Mouse (Mus musculus): ENCODE results near the gene Gm17657. TPM values are rescaled to one million over a fixed set of nuclear protein-coding genes. Genes with fewer than 3 reads are reported as not detected.
A peak's percentile ranks its signal among the peaks of the same experiment; 100 is the strongest.
"Not testable (repeated sequence)": the region's sequence is repeated elsewhere in the genome, so short reads cannot be mapped to it uniquely, and the experiment has no call there.

Gm17657 gene
- polyA plus RNA-seq, 1 experiment from 2014 or later, result not detected

- H3K4me2 ChIP-seq (replicated peaks); H3K36me3 ChIP-seq; H3K27ac ChIP-seq (replicated peaks); H3K4me3 ChIP-seq; H3K27me3 ChIP-seq; H3K9me3 ChIP-seq; ATAC-seq (replicated peaks); H3K9ac ChIP-seq (replicated peaks): not testable (repeated sequence)
- WGBS, result 96% methylated on average over 1 of the region's 1 CpGs
- peaks cover 12% of the 10 kb centered on the region for H3K4me1 ChIP-seq
Measured at GRCm38 (mm10) chr17:29497481-29497880, 52.0 kb downstream of the Gm17657 start.

GRCm38 (mm10) chr17:29497071-29497354, 52.4 kb downstream of the Gm17657 start:
- Histone ChIP-seq H3K9me3 (no peaks in the 10 kb centered on the region), H3K4me3 (no peak overlapping the region), H3K27me3 (no peaks in the 10 kb centered on the region), H3K27ac (replicated peaks) (no peak overlapping the region), H3K4me2 (replicated peaks) (no peak overlapping the region), H3K36me3 (peaks cover 10% of the 10 kb centered on the region), H3K9ac (replicated peaks) (no peak overlapping the region), H3K4me1 (peaks cover 17% of the 10 kb centered on the region)
- 95% methylated on average over 3 of the region's 3 CpGs for WGBS
- ATAC-seq (replicated peaks), result no peak

- 76% methylated on average over 6 of the region's 6 CpGs for WGBS
- no peak overlapping the region for H3K4me2 ChIP-seq (replicated peaks)
- H3K4me1 ChIP-seq, result peaks cover 21% of the 10 kb centered on the region
- no peak overlapping the region for H3K27ac ChIP-seq (replicated peaks)
- peaks cover 10% of the 10 kb centered on the region for H3K36me3 ChIP-seq
- H3K27me3 ChIP-seq, result no peaks in the 10 kb centered on the region
- no peaks in the 10 kb centered on the region for H3K9me3 ChIP-seq
- H3K9ac ChIP-seq (replicated peaks), result no peak overlapping the region
- H3K4me3 ChIP-seq, result no peak overlapping the region
- no peak for ATAC-seq (replicated peaks)
Measured at GRCm38 (mm10) chr17:29496211-29497070, 53.0 kb downstream of the Gm17657 start.

- Histone ChIP-seq H3K9me3 (no peaks in the 10 kb centered on the region), H3K27me3 (no peaks in the 10 kb centered on the region), H3K4me3 (no peak overlapping the region), H3K4me1 (peaks cover 21% of the 10 kb centered on the region), H3K9ac (replicated peaks) (no peak overlapping the region), H3K36me3 (peaks cover 10% of the 10 kb centered on the region), H3K4me2 (replicated peaks) (no peak overlapping the region), H3K27ac (replicated peaks) (no peak overlapping the region)
- ATAC-seq (replicated peaks), result no peak
- 49% methylated on average over 8 of the region's 8 CpGs for whole genome bisulfite sequencing
Measured at GRCm38 (mm10) chr17:29494732-29495076, 54.7 kb downstream of the Gm17657 start.

- H3K9me3 ChIP-seq, result no peaks in the 10 kb centered on the region
- WGBS, result 83% methylated on average over 10 of the region's 10 CpGs
- H3K27me3 ChIP-seq, result no peaks in the 10 kb centered on the region
- no peak for ATAC-seq (replicated peaks)
- H3K9ac ChIP-seq (replicated peaks), result no peak overlapping the region
- peaks cover 10% of the 10 kb centered on the region for H3K36me3 ChIP-seq
- H3K4me3 ChIP-seq, result no peak overlapping the region
- no peak overlapping the region for H3K4me2 ChIP-seq (replicated peaks)
- no peak overlapping the region for H3K27ac ChIP-seq (replicated peaks)
- H3K4me1 ChIP-seq, result peaks cover 24% of the 10 kb centered on the region
Measured at GRCm38 (mm10) chr17:29494062-29494731, 55.2 kb downstream of the Gm17657 start.

GRCm38 (mm10) chr17:29493461-29493980, 55.9 kb downstream of the Gm17657 start:
- no peak overlapping the region for H3K9ac ChIP-seq (replicated peaks)
- no peak overlapping the region; the same call in 1 of the 2 replicates for H3K4me3 ChIP-seq
- peaks cover 10% of the 10 kb centered on the region for H3K36me3 ChIP-seq
- H3K4me1 ChIP-seq, result peaks cover 29% of the 10 kb centered on the region
- no peak for ATAC-seq (replicated peaks)
- no peaks in the 10 kb centered on the region for H3K27me3 ChIP-seq
- no peak overlapping the region; the same call in 1 of the 2 replicates for H3K4me2 ChIP-seq (replicated peaks)
- no peaks in the 10 kb centered on the region for H3K9me3 ChIP-seq
- no peak overlapping the region for H3K27ac ChIP-seq (replicated peaks)
- WGBS, result 79% methylated on average over 11 of the region's 11 CpGs

GRCm38 (mm10) chr17:29492269-29493191, 56.9 kb downstream of the Gm17657 start:
- WGBS, result 2% methylated on average over 22 of the region's 22 CpGs
- Histone ChIP-seq H3K4me1 (peaks cover 31% of the 10 kb centered on the region), H3K4me2 (replicated peaks) (peak overlapping the region; percentile 70), H3K9me3 (no peaks in the 10 kb centered on the region), H3K4me3 (peak overlapping the region; percentile 92), H3K27me3 (no peaks in the 10 kb centered on the region), H3K36me3 (peaks cover 10% of the 10 kb centered on the region), H3K27ac (replicated peaks) (peak overlapping the region; percentile 96), H3K9ac (replicated peaks) (peak overlapping the region; percentile 90)
- ATAC-seq (replicated peaks), result no peak

- Histone ChIP-seq H3K9me3 (no peaks in the 10 kb centered on the region), H3K27ac (replicated peaks) (peak overlapping the region; percentile 96), H3K27me3 (no peaks in the 10 kb centered on the region), H3K4me1 (peaks cover 31% of the 10 kb centered on the region), H3K9ac (replicated peaks) (peak overlapping the region; percentile 90), H3K4me3 (peak overlapping the region; percentile 92), H3K36me3 (peaks cover 10% of the 10 kb centered on the region), H3K4me2 (replicated peaks) (peak overlapping the region; percentile 70)
- WGBS, result under 1% methylated on average over 48 of the region's 48 CpGs
- peak; percentile 4; the same call in 1 of the 2 replicates for ATAC-seq (replicated peaks)
Measured at GRCm38 (mm10) chr17:29491591-29492268, 57.7 kb downstream of the Gm17657 start.

- under 1% methylated on average over 80 of the region's 99 CpGs for WGBS
- Histone ChIP-seq H3K9ac (replicated peaks) (peak within 1 kb of the TSS; percentile 90), H3K36me3 (peaks cover 10% of the 10 kb centered on the region), H3K4me3 (peak within 1 kb of the TSS; percentile 92), H3K4me1 (peaks cover 31% of the 10 kb centered on the region), H3K27me3 (no peaks in the 10 kb centered on the region), H3K9me3 (no peaks in the 10 kb centered on the region), H3K27ac (replicated peaks) (peak within 1 kb of the TSS; percentile 96), H3K4me2 (replicated peaks) (peak within 1 kb of the TSS; percentile 70)
- ATAC-seq (replicated peaks), result peak; percentile 86
Measured at GRCm38 (mm10) chr17:29490713-29491581, 58.5 kb downstream of the Gm17657 start, which contains the start of gene Pim1. Pim1 (plus strand) TSS chr17:29490753.

- Histone ChIP-seq H3K27me3 (no peaks in the 10 kb centered on the region), H3K27ac (replicated peaks) (peak overlapping the region; percentile 96), H3K36me3 (peaks cover 10% of the 10 kb centered on the region), H3K4me2 (replicated peaks) (peak overlapping the region; percentile 70), H3K9ac (replicated peaks) (peak overlapping the region; percentile 82), H3K9me3 (no peaks in the 10 kb centered on the region), H3K4me3 (peak overlapping the region; percentile 92), H3K4me1 (peaks cover 31% of the 10 kb centered on the region)
- peak; percentile 88 for ATAC-seq (replicated peaks)
- under 1% methylated on average over 58 of the region's 68 CpGs for WGBS
Measured at GRCm38 (mm10) chr17:29489971-29490712, 59.3 kb downstream of the Gm17657 start.

All from forebrain, embryonic 15.5 days (tissue).